ENCODE assay signal across 8 mouse cellular contexts in genomic region chr13:113638914-113639313, GRCm38 (mm10). TPM values are rescaled to one million over a fixed set of nuclear protein-coding genes. Genes with fewer than 3 reads are reported as not detected.
A peak's percentile ranks its signal among the peaks of the same experiment; 100 is the strongest.
DNase-seq lines count a peak whose midpoint lies in the region; ATAC-seq lines count a peak whose summit lies in the region.

No protein-coding gene starts in this region.

- no peak overlapping the region for H3K4me2 ChIP-seq in kidney, embryonic 14.5 days (replicated peaks; ENCODE audit: low read depth, low read length)

- no peak overlapping the region for H3K4me3 ChIP-seq in kidney, embryonic 14.5 days (ENCODE audit: low read length)

- no peak for ATAC-seq in kidney, embryonic 14.5 days (ENCODE audit: low FRiP score, low TSS enrichment)
- peak; percentile 52 for ATAC-seq in CD4-positive, CD25-positive, alpha-beta regulatory T cell, adult 4 months
- ATAC-seq in activated CD4-positive, CD25-positive, alpha-beta regulatory T cell, adult 4 months = peak; percentile 37
- ATAC-seq in monocyte, adult 5-6 weeks (replicated peaks; ENCODE audit: insufficient number of reproducible peaks, low FRiP score, low TSS enrichment, poor library complexity, severe bottlenecking) = no peak

- no peak overlapping the region for H3K27ac ChIP-seq in kidney, embryonic 14.5 days (ENCODE audit: low read depth, low read length)

- H3K27me3 ChIP-seq in kidney, embryonic 14.5 days (ENCODE audit: control insufficient read depth, insufficient read depth, low read length) = no peaks in the 10 kb centered on the region

- peak; percentile 39 for DNase-seq in kidney, adult 9 months
- DNase-seq in induced T-regulatory cell, adult 2 months (ENCODE audit: low read depth) = peak; percentile 74
- DNase-seq in left cerebral cortex, adult 11 months (ENCODE audit: low spot score) = no peak
- DNase-seq in ovary, adult 18-20 months (ENCODE audit: low spot score) = no peak

- WGBS in kidney, embryonic 14.5 days = 30% methylated on average over 7 of the region's 7 CpGs

- H3K36me3 ChIP-seq in kidney, embryonic 14.5 days (ENCODE audit: control insufficient read depth, insufficient read depth, low read length) = no peaks in the 10 kb centered on the region

- no peak overlapping the region for H3K9ac ChIP-seq in kidney, embryonic 14.5 days (ENCODE audit: low read depth, low read length)

- H3K4me1 ChIP-seq in kidney, embryonic 14.5 days (ENCODE audit: control insufficient read depth, insufficient read depth, low read length) = no peaks in the 10 kb centered on the region

- H3K9me3 ChIP-seq in kidney, embryonic 14.5 days (ENCODE audit: control insufficient read depth, low read length) = no peaks in the 10 kb centered on the region

RNA-seq across cellular contexts. Expression of gene Snx18, which starts 20.6 kb away (rescaled TPM):
- polyA plus RNA-seq in kidney, embryonic 14.5 days (2014; fragmentation: Nextera tagmentation; extraction: Ambion mirVana) = 39.4 and 51.2 TPM in 2 replicates
- 10 to 100 TPM in 1 of 2 experiments, 1 to 10 TPM in 1; 6.0 to 11.5 TPM for polyA plus RNA-seq in CD4-positive, CD25-positive, alpha-beta regulatory T cell, adult 4 months (2017; shearing (Covaris generic))
- 10 to 100 TPM; 12.1 to 12.4 TPM for polyA plus RNA-seq in activated CD4-positive, CD25-positive, alpha-beta regulatory T cell, adult 4 months (2017; shearing (Covaris generic))
- total RNA-seq in monocyte, adult 5-6 weeks (2017) = 88.0 to 99.7 TPM (median 95.7 TPM) in 3 replicates

RNA-seq across cellular contexts. Expression of gene Hspb3, which starts 24.6 kb away (rescaled TPM):
- polyA plus RNA-seq in kidney, embryonic 14.5 days (2014; fragmentation: Nextera tagmentation; extraction: Ambion mirVana) = not detected in 2 replicates
- polyA plus RNA-seq in CD4-positive, CD25-positive, alpha-beta regulatory T cell, adult 4 months (2017; shearing (Covaris generic)) = not detected
- not detected for polyA plus RNA-seq in activated CD4-positive, CD25-positive, alpha-beta regulatory T cell, adult 4 months (2017; shearing (Covaris generic))
- not detected in 3 replicates for total RNA-seq in monocyte, adult 5-6 weeks (2017)

Comparison
In these comparisons a context has a peak if more than half of its experiments do, and no peak if none do; other contexts are left out.
1. DNase-seq: peak in kidney, adult 9 months (single experiment) and induced T-regulatory cell, adult 2 months (single experiment); none in left cerebral cortex, adult 11 months (single experiment) and ovary, adult 18-20 months (single experiment).
2. ATAC-seq: peak in CD4-positive, CD25-positive, alpha-beta regulatory T cell, adult 4 months (single experiment) and activated CD4-positive, CD25-positive, alpha-beta regulatory T cell, adult 4 months (single experiment); none in kidney, embryonic 14.5 days (single experiment) and monocyte, adult 5-6 weeks (single experiment).